Mouse (Mus musculus) cerebral cortex, adult 2 months (tissue): Measurements from ENCODE around the gene Fam19a1.

Experiments
- WGBS: fragments of 180-500 bp; shearing (Covaris S2); methylation state at CpG from one replicate; pipeline ENCODE4 v1.1.7; 2018; 5-methylcytosine and 5-hydroxymethylcytosine counted together

Fam19a1 gene

DNA sequence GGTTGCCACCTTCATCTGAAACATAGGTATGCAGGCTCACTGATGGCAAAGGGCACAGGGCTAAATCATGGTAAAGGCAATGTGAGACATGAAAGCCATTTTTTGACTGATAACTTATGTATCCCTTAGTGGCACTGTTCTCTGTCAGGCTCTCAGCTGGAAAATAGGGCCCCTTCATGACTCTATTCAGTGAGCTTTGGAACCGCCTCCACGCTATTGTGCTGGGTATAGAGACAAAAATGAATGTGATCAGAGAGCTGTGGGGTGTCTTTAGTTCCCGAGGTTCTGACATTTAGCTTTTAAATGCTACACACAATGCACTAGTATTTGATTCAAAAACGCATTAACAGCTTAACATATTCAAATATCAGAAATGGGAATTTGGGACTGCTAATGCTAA, 171.6 kb downstream of the Fam19a1 start:
- 73% methylated on average over 4 of the region's 4 CpGs for WGBS

DNA sequence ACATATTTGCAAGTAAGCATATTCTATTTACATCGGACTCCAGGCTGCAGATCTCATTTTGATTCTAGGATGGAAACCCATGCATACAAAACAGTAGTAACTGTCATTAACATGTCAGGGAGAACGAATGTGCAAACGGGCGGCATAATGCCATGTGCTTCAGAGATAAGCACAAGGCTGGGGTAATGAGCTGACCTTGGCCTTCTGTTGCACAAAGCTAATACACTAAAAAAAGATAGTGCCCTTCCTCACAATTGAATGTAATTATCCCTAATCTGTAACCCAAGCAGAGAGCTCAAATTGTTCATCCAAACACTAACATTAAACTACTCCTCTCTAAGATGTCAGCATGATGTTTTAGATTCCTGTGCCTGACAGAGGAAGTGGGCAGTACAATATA, 173.3 kb downstream of the Fam19a1 start:
- 73% methylated on average over 4 of the region's 4 CpGs for WGBS

GRCm38 (mm10) chr6:96287377-96287776, 174.4 kb downstream of the Fam19a1 start:
- 71% methylated on average over 2 of the region's 2 CpGs for WGBS

GRCm38 (mm10) chr6:96289672-96290071, 176.7 kb downstream of the Fam19a1 start:
- 51% methylated on average over 4 of the region's 4 CpGs for WGBS

DNA sequence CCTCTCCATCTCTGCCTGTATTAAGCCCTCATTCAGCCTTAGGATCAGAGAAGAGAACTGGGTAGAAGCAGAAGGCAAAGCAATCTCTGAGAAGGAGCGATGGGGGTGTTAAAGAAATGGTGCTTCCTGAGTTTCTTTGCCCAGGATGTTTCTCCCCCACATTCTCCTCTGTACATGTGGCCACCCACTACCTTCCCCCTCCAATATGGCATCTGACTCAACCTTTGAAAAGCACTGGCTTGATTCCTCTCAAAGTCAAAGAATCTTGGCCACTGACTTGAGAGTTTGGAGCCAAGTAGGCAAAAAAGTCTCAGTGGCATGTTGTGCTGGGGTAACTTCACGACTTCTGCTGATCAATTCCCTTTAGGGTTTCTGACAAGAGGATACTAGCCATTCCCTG, 234.5 kb downstream of the Fam19a1 start:
- 59% methylated on average over 2 of the region's 2 CpGs for WGBS

GRCm38 (mm10) chr6:96349446-96350025, 236.6 kb downstream of the Fam19a1 start:
- WGBS, result 37% methylated on average over 7 of the region's 7 CpGs

GRCm38 (mm10) chr6:96369544-96369943, 256.6 kb downstream of the Fam19a1 start:
- 63% methylated on average over 3 of the region's 3 CpGs for WGBS

GRCm38 (mm10) chr6:96372848-96373247, 259.9 kb downstream of the Fam19a1 start:
- 71% methylated on average over 6 of the region's 6 CpGs for WGBS

DNA sequence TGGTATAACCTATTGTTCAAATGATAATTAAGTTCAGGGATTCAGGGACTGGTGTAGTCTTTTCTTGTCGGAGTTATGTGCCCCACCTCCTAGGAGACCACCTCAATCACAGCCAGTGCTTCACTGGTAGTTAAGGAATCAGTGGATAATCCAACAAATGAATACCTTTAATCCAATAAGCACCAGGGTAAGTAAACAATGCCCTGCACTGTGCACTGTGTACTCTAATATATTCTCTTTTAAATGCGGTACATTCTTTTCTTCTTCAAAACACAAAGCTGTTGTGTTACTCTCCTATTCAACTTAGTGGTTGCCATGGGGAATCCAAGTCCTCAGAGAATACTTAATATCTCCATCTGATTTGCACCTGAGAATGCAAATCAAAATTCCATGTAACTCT, 260.3 kb downstream of the Fam19a1 start:
- 46% methylated on average over 2 of the region's 2 CpGs for WGBS

- WGBS, result 26% methylated on average over 3 of the region's 3 CpGs
Observed at GRCm38 (mm10) chr6:96376773-96377172, 263.8 kb downstream of the Fam19a1 start.

DNA sequence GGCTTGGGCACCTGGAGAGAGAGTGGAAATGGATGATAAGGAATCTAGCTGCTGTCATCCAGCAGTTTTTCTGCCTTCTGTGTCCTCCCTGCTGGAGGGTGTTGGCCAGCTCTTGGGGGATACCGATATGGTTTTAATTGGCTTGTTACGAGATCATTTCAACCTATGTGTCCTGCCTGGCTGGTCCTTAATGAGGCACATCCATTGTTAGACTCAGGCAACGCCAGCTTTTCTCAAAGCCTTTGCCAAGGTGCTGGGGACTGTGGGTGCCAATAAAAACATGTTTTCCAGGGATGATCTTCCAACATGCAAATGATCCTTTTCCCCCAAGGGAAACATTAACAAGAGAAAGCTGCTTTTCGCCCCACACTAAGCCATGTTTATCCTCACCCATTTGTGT, 266.3 kb downstream of the Fam19a1 start:
- 40% methylated on average over 4 of the region's 4 CpGs for WGBS

GRCm38 (mm10) chr6:96384441-96384840, 271.5 kb downstream of the Fam19a1 start:
- 86% methylated on average over 1 of the region's 1 CpGs for WGBS

- WGBS, result 82% methylated on average over 4 of the region's 4 CpGs
Observed at GRCm38 (mm10) chr6:96418866-96419265, 305.9 kb downstream of the Fam19a1 start.

DNA sequence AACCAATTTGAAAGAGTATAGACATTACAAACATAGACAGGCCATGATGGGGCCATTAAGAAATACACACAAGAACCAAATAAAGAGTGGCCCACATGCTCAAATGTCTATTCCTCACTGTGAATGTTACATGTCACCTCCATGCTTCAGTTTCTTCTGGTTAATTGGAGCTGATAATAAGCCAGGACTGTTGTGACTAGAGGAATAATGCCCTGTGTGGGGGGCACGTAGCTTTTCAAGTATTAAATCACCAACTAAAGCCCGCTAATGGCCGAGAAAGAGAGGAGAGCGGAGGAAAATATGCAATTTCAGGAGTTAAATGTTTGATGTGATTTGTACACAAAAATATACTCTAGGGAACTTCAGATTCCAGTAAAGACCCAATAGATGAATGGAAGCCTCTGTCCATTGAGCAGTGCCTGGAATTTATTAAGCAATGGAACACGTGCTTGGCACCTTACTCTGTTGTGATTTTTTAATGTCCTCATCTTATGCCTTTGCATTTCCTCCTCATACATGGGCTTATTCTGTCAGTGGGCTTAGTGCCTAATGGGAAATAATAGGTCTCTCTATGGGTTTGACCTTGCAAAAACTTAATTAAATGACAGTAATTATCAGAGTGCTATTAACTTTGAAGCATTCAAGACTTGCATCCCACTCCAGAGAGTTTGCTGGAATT, 306.9 kb downstream of the Fam19a1 start:
- WGBS, result 72% methylated on average over 5 of the region's 5 CpGs

DNA sequence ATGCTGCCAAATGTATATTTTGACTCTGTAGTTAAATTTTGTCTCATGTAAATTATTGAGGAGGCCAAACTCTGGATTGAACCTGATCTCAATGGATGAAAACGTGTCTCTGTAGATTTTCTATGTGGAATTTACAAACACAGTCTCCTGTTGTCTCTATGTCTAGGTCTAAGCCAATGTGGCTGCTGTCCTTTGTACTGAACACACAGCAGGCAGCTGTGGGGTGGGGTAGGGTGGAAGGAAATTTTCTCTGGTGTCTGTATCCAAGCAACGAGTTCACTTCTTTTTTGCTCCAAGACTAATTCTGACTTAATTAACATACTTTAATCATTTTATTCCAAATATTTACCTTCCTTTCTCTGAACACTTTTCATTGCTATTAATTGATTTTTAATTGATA, 307.6 kb downstream of the Fam19a1 start:
- WGBS, result 26% methylated on average over 2 of the region's 2 CpGs

GRCm38 (mm10) chr6:96429390-96429789, 316.4 kb downstream of the Fam19a1 start:
- 80% methylated on average over 6 of the region's 6 CpGs for WGBS

- WGBS, result 45% methylated on average over 3 of the region's 3 CpGs
Observed at GRCm38 (mm10) chr6:96432397-96432796, 319.4 kb downstream of the Fam19a1 start.

GRCm38 (mm10) chr6:96433896-96434295, 320.9 kb downstream of the Fam19a1 start:
- WGBS, result 74% methylated on average over 1 of the region's 1 CpGs

DNA sequence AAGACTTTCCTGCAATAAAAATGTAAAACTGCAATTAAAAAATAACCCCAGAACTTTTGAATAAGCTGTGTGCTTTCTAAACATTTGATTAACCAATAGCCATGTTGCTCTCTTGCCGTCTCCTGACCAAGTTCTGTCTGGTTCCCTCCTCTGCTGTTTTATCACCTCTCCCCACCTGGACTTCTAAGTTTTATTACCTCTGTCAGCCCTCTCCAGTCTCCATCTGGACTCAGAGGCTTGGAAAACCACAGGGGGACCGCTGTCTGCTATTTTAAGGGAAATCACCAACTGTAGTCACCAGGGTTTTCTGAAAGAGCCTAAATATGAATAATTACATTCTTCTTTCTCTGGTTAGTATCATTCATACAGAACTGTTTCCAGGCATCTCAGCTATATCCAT, 322.6 kb downstream of the Fam19a1 start:
- WGBS, result 67% methylated on average over 2 of the region's 2 CpGs

- 57% methylated on average over 3 of the region's 3 CpGs for WGBS
Observed at GRCm38 (mm10) chr6:96437814-96438213, 324.9 kb downstream of the Fam19a1 start.

GRCm38 (mm10) chr6:96439419-96439818, 326.5 kb downstream of the Fam19a1 start:
- WGBS, result 77% methylated on average over 2 of the region's 2 CpGs

DNA sequence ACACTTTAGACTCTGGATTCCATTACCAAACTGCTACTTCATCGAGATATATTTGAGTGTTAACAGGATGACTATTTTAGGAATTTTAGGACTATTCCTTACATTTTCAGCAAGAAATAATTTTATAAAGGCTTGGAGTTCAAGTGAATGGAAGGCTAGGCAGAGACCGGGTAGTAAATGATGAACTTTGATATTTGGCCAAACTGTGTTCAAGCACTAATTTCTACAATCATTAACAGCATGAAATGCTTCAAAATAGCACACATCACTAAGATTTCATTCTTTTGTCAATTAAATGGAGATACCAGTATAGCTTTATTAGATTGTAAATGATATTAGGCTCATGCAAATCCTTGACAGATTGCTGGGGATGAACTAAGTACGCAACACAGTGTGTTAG, 329.0 kb downstream of the Fam19a1 start:
- 91% methylated on average over 3 of the region's 3 CpGs for WGBS

DNA sequence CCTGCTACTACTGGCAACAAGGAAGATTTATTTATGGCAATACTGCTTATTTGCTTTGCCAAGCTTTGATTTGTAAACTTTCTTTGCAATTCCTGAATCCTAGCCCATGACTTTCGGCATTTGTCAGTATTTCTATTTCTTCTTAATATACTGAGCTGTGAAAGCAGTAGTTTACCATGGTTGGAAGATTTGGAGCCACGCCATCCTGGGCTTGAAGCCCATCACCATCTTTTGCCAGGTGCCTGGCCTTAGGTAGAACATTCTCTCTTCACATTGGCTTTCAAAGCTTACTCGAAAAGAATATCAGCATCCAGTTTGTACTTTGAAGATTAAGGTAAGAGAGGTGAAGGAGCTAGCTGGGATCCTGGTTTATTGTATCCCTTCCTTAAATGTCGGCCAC, 334.5 kb downstream of the Fam19a1 start:
- WGBS, result 68% methylated on average over 4 of the region's 4 CpGs

GRCm38 (mm10) chr6:96456266-96456665, 343.3 kb downstream of the Fam19a1 start:
- 79% methylated on average over 1 of the region's 1 CpGs for WGBS
